Mouse (Mus musculus) heart, adult 2 months (tissue): ENCODE measurements around the gene Eif2ak3. TPM values are rescaled to one million over a fixed set of nuclear protein-coding genes. Genes with fewer than 3 reads are reported as not detected.
A peak's percentile ranks its signal among the peaks of the same experiment; 100 is the strongest.

Experiments used
- DNase-seq, 2 experiments: peaks; one replicate each; pipeline ENCODE4 v3.0.0; 2021
- H3K27ac ChIP-seq: fragments of 200-600 bp; 2 replicates; pipeline ENCODE4 v1.8.1; 2022
- H3K27me3 ChIP-seq: fragments of 200-500 bp; 2 replicates; pipeline ENCODE4 v1.6.1; 2012; ENCODE audit warnings: mild to moderate bottlenecking, low read length, inconsistent platforms, mixed read lengths; ENCODE audit not compliant: control insufficient read depth, insufficient read depth
- H3K36me3 ChIP-seq: fragments of 200-500 bp; 2 replicates; pipeline ENCODE4 v1.6.1; 2012; ENCODE audit warnings: low read length, inconsistent platforms; ENCODE audit not compliant: control insufficient read depth, insufficient read depth
- H3K4me1 ChIP-seq: fragments of 200-500 bp; 2 replicates; pipeline ENCODE4 v1.6.1; 2011; ENCODE audit warnings: low read length; ENCODE audit not compliant: control insufficient read depth, insufficient read depth
- H3K4me3 ChIP-seq: fragments of 200-600 bp; 2 replicates; pipeline ENCODE4 v1.8.1; 2022
- H3K79me2 ChIP-seq: fragments of 200-500 bp; replicated peaks from 2 replicates; pipeline ENCODE4 v1.6.1; 2012; ENCODE audit warnings: mild to moderate bottlenecking, inconsistent platforms, low read length, moderate library complexity, mixed read lengths; ENCODE audit not compliant: control insufficient read depth, insufficient read depth
- H3K9ac ChIP-seq: fragments of 200-500 bp; 2 replicates; pipeline ENCODE4 v1.6.1; 2012; ENCODE audit warnings: low read depth, mild to moderate bottlenecking, control low read depth, inconsistent platforms, low read length, mixed read lengths
- CTCF ChIP-seq: fragments of 200-600 bp; IDR thresholded peaks from 2 replicates; pipeline ENCODE4 v1.8.1; 2022; ENCODE audit warnings: antibody characterized with exemption, mild to moderate bottlenecking, moderate library complexity
- EP300 ChIP-seq: fragments of 200-500 bp; IDR thresholded peaks from 2 replicates; pipeline ENCODE4 v1.6.1; 2011; ENCODE audit warnings: low read depth, low read length, control low read depth; ENCODE audit not compliant: insufficient read depth
- POLR2A ChIP-seq: fragments of 200-500 bp; IDR thresholded peaks from 2 replicates; pipeline ENCODE4 v1.6.1; 2011; ENCODE audit warnings: mild to moderate bottlenecking, low read depth, low read length, control low read depth; ENCODE audit not compliant: insufficient read depth
- WGBS: fragments of 180-500 bp; shearing (Covaris S2); methylation state at CpG from one replicate; pipeline ENCODE4 v1.1.7; 2018; 5-methylcytosine and 5-hydroxymethylcytosine counted together
- intact Hi-C: fragments of 180-260 bp; cut with DNase I; formaldehyde crosslinking; loops from one replicate; pipeline ENCODE4 v1.15.1; 2025
- polyA plus RNA-seq: library from polyadenylated mRNA; depleted of rRNA; stranded (reverse); fragments of >200 nt; gene quantifications from 2 replicates; pipeline ENCODE4 v1.2.3, GENCODE M21; 2012; rRNA removed
- total RNA-seq, 2 experiments: library from RNA; stranded (reverse); gene quantifications; 2 replicates each; pipeline ENCODE4 v1.2.3; 2021

Gene Eif2ak3
- total and polyA plus RNA-seq, 3 experiments: 4.0 to 8.5 (median 8.4) TPM

DNA sequence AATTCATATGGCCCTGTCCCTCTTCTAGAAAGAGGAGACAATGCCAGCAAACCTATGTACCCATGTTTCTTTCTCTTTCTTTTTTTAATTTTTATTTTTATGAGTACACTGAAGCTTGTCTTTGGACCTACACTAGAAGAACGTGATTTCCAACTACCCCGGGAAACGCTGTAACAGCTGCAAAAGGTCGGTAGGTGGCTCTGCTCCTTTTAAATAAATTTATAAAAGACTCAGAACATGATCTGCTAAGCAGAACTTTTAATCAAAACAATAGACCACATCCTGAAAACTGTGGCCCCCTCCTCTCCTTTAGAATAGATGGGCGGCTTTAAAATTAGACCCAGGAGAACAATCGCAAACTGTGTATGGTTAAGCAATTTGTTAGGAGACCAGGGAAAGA lies 109.7 kb downstream of the Eif2ak3 start:
- DNase-seq: no peak
- Histone ChIP-seq H3K79me2 (no peaks in the 10 kb centered on the region), H3K27ac (no peak overlapping the region), H3K36me3 (no peaks in the 10 kb centered on the region), H3K4me1 (no peaks in the 10 kb centered on the region), H3K9ac (no peak overlapping the region), H3K4me3 (no peak overlapping the region), H3K27me3 (peaks cover 23% of the 10 kb centered on the region)
- no peak for TF ChIP-seq EP300
- no peak for TF ChIP-seq POLR2A
- TF ChIP-seq CTCF: peak; percentile 56
- intact Hi-C loops: loop anchor here (5.0 kb wide), 1 partner anchor 173 kb away; no protein-coding TSS in a partner anchor
- 14% methylated on average over 6 of the region's 6 CpGs for WGBS

Other genes with a start within 250 kb of the Eif2ak3 start
- gene Rpia, start 52.3 kb upstream of the Eif2ak3 start, total RNA-seq: 10 to 100 TPM; 12.9 to 15.2 TPM
- gene Rpia, start 52.3 kb upstream of the Eif2ak3 start, polyA plus RNA-seq: 6.6 and 12.4 TPM in 2 replicates
- not detected for gene Tex37, start 74.4 kb downstream of the Eif2ak3 start, total RNA-seq
- not detected in 2 replicates for gene Tex37, start 74.4 kb downstream of the Eif2ak3 start, polyA plus RNA-seq
- gene Foxi3, start 112.0 kb downstream of the Eif2ak3 start, total RNA-seq: not detected
- not detected in 2 replicates for gene Foxi3, start 112.0 kb downstream of the Eif2ak3 start, polyA plus RNA-seq